In genomic region chr8:84656641-84657126, GRCm38 (mm10) we compare ENCODE assay signal across 8 mouse cellular contexts. TPM values are rescaled to one million over a fixed set of nuclear protein-coding genes. Genes with fewer than 3 reads are reported as not detected.
A peak's percentile ranks its signal among the peaks of the same experiment; 100 is the strongest.
DNase-seq lines count a peak whose midpoint lies in the region; ATAC-seq and TF ChIP-seq lines count a peak whose summit lies in the region.

No protein-coding gene starts in this region.

- H3K4me3 ChIP-seq in ES-Bruce4 (ENCODE audit: low read depth, low read length), result peak overlapping the region; percentile 90
- H3K4me3 ChIP-seq in forebrain, embryonic 16.5 days (replicated peaks; ENCODE audit: low read length), result peak overlapping the region; percentile 25
- peak overlapping the region; percentile 32 for H3K4me3 ChIP-seq in hindbrain, embryonic 13.5 days
- peak overlapping the region; percentile 57 for H3K4me3 ChIP-seq in liver, adult 2 months (ENCODE audit: insufficient read depth, low read depth, low read length)

- H3K36me3 ChIP-seq in ES-Bruce4 (ENCODE audit: control insufficient read depth, insufficient read depth, low read length, poor library complexity, severe bottlenecking), result peaks cover 25% of the 10 kb centered on the region
- no peaks in the 10 kb centered on the region for H3K36me3 ChIP-seq in forebrain, embryonic 16.5 days (ENCODE audit: control insufficient read depth, insufficient read depth)
- H3K36me3 ChIP-seq in hindbrain, embryonic 13.5 days, result no peaks in the 10 kb centered on the region
- H3K36me3 ChIP-seq in liver, adult 2 months (ENCODE audit: control insufficient read depth, insufficient read depth, low read length), result no peaks in the 10 kb centered on the region

- H3K9ac ChIP-seq in ES-Bruce4 (ENCODE audit: low read depth, poor library complexity, severe bottlenecking), result peak overlapping the region; percentile 98
- peak overlapping the region; percentile 49 for H3K9ac ChIP-seq in forebrain, embryonic 16.5 days (replicated peaks; ENCODE audit: low read depth, low read length)
- peak overlapping the region; percentile 49 for H3K9ac ChIP-seq in hindbrain, embryonic 13.5 days
- H3K9ac ChIP-seq in liver, adult 2 months (ENCODE audit: low read depth, low read length), result peak overlapping the region; percentile 62

- DNase-seq in brain, adult 2 months (ENCODE audit: low read depth, low spot score), result peak; percentile 60
- DNase-seq in liver, adult 2 months (ENCODE audit: extremely low read depth, low read depth, low spot score), result peak; percentile 88
- DNase-seq in monocyte, adult 2 months (ENCODE audit: low read depth in 1 of 2, low spot score in 2 of 2), result peak; percentile 38 to 51
- peak; percentile 74 for DNase-seq in testis, postnatal 14 days (ENCODE audit: low spot score)
- no peak for DNase-seq in right cerebral cortex, postnatal 4 days

- ATAC-seq in forebrain, embryonic 16.5 days, result no peak
- ATAC-seq in hindbrain, embryonic 13.5 days (ENCODE audit: low FRiP score), result no peak

- no peaks in the 10 kb centered on the region for H3K9me3 ChIP-seq in ES-Bruce4 (replicated peaks; ENCODE audit: control insufficient read depth, insufficient read depth, low read length, poor library complexity, severe bottlenecking)
- no peaks in the 10 kb centered on the region for H3K9me3 ChIP-seq in forebrain, embryonic 16.5 days (ENCODE audit: control insufficient read depth, low read length)
- H3K9me3 ChIP-seq in hindbrain, embryonic 13.5 days, result no peaks in the 10 kb centered on the region

- no peak for TF ChIP-seq CTCF in ES-Bruce4 (IDR thresholded peaks at IDR 0.05; ENCODE audit: low read depth, low read length)
- no peak for TF ChIP-seq CTCF in liver, adult 2 months (IDR thresholded peaks at IDR 0.05; ENCODE audit: low read depth, low read length)

- H3K4me1 ChIP-seq in ES-Bruce4 (ENCODE audit: control insufficient read depth, insufficient read depth, low read length), result no peaks in the 10 kb centered on the region
- H3K4me1 ChIP-seq in forebrain, embryonic 16.5 days (replicated peaks; ENCODE audit: control insufficient read depth, insufficient read depth, low read length), result peaks cover 41% of the 10 kb centered on the region
- peaks cover 51% of the 10 kb centered on the region for H3K4me1 ChIP-seq in hindbrain, embryonic 13.5 days (replicated peaks)
- H3K4me1 ChIP-seq in liver, adult 2 months (ENCODE audit: control insufficient read depth, insufficient read depth, low read length), result peaks cover 8% of the 10 kb centered on the region

- peak; percentile 86 for TF ChIP-seq EP300 in ES-Bruce4 (IDR thresholded peaks at IDR 0.05; ENCODE audit: insufficient read depth, low read depth, low read length)

- no peaks in the 10 kb centered on the region for H3K27me3 ChIP-seq in ES-Bruce4 (ENCODE audit: control insufficient read depth, insufficient read depth, low read length, poor library complexity, severe bottlenecking)
- H3K27me3 ChIP-seq in forebrain, embryonic 16.5 days (replicated peaks; ENCODE audit: control insufficient read depth, insufficient read depth, low read length), result no peaks in the 10 kb centered on the region
- peaks cover 3% of the 10 kb centered on the region; the same call in 1 of the 2 replicates for H3K27me3 ChIP-seq in hindbrain, embryonic 13.5 days
- H3K27me3 ChIP-seq in liver, adult 2 months (ENCODE audit: control insufficient read depth, insufficient read depth, low read length), result no peaks in the 10 kb centered on the region

- H3K27ac ChIP-seq in ES-Bruce4 (ENCODE audit: insufficient read depth, low read length), result peak overlapping the region; percentile 97
- H3K27ac ChIP-seq in forebrain, embryonic 16.5 days (ENCODE audit: low read length), result peak overlapping the region; percentile 71
- peak overlapping the region; percentile 88 for H3K27ac ChIP-seq in hindbrain, embryonic 13.5 days
- H3K27ac ChIP-seq in liver, adult 2 months (replicated peaks; ENCODE audit: insufficient read depth, low read depth, low read length), result peak overlapping the region; percentile 59

- no peaks in the 10 kb centered on the region for H3K79me2 ChIP-seq in liver, adult 2 months (ENCODE audit: control insufficient read depth, insufficient read depth, low read length)

- H3K4me2 ChIP-seq in forebrain, embryonic 16.5 days (ENCODE audit: low read length), result peak overlapping the region; percentile 47
- peak overlapping the region; percentile 52 for H3K4me2 ChIP-seq in hindbrain, embryonic 13.5 days

- no peak for TF ChIP-seq POLR2A in ES-Bruce4 (IDR thresholded peaks at IDR 0.05; ENCODE audit: insufficient read depth, low read length)
- TF ChIP-seq POLR2A in liver, adult 2 months (IDR thresholded peaks at IDR 0.05; ENCODE audit: extremely low read depth, insufficient read depth, low read length), result peak; percentile 54; the same call in 1 of the 2 replicates

- WGBS in forebrain, embryonic 16.5 days, result 5% methylated on average over 23 of the region's 23 CpGs
- WGBS in hindbrain, embryonic 13.5 days, result 1% methylated on average over 23 of the region's 23 CpGs
- WGBS in liver, adult 2 months, result 1% methylated on average over 23 of the region's 23 CpGs

RNA-seq across cellular contexts. Expression of gene Ier2, which starts 6.0 kb away (rescaled TPM):
- 42.8 and 44.8 TPM in 2 replicates for polyA plus RNA-seq in ES-Bruce4 (2011; ENCODE audit: insufficient read depth, insufficient read length, low read depth, missing spikeins)
- 22.5 and 25.5 TPM in 2 replicates for polyA plus RNA-seq in forebrain, embryonic 16.5 days (2015; fragmentation: Nextera tagmentation; extraction: Ambion mirVana)
- polyA plus RNA-seq in hindbrain, embryonic 13.5 days (2015; fragmentation: Nextera tagmentation; extraction: Ambion mirVana), result 26.1 and 32.2 TPM in 2 replicates
- 13.1 and 15.6 TPM in 2 replicates for total RNA-seq in liver, adult 2 months (2014; rRNA removed)
- 12.0 and 12.6 TPM in 2 replicates for polyA plus RNA-seq in liver, adult 2 months (2012; rRNA removed)

RNA-seq across cellular contexts. Expression of gene Trmt1, which starts 29.4 kb away (rescaled TPM):
- 77.6 and 79.8 TPM in 2 replicates for polyA plus RNA-seq in ES-Bruce4 (2011; ENCODE audit: insufficient read depth, insufficient read length, low read depth, missing spikeins)
- polyA plus RNA-seq in forebrain, embryonic 16.5 days (2015; fragmentation: Nextera tagmentation; extraction: Ambion mirVana), result 63.4 and 73.3 TPM in 2 replicates
- 51.9 and 60.3 TPM in 2 replicates for polyA plus RNA-seq in hindbrain, embryonic 13.5 days (2015; fragmentation: Nextera tagmentation; extraction: Ambion mirVana)
- total RNA-seq in liver, adult 2 months (2014; rRNA removed), result 20.7 and 27.3 TPM in 2 replicates
- 44.6 and 58.6 TPM in 2 replicates for polyA plus RNA-seq in liver, adult 2 months (2012; rRNA removed)

RNA-seq across cellular contexts. Expression of gene Nacc1, which starts 31.0 kb away (rescaled TPM):
- 89.7 and 97.9 TPM in 2 replicates for polyA plus RNA-seq in ES-Bruce4 (2011; ENCODE audit: insufficient read depth, insufficient read length, low read depth, missing spikeins)
- polyA plus RNA-seq in forebrain, embryonic 16.5 days (2015; fragmentation: Nextera tagmentation; extraction: Ambion mirVana), result 15.5 and 15.7 TPM in 2 replicates
- polyA plus RNA-seq in hindbrain, embryonic 13.5 days (2015; fragmentation: Nextera tagmentation; extraction: Ambion mirVana), result 13.7 and 14.4 TPM in 2 replicates
- 5.3 and 8.0 TPM in 2 replicates for total RNA-seq in liver, adult 2 months (2014; rRNA removed)
- polyA plus RNA-seq in liver, adult 2 months (2012; rRNA removed), result 31.0 and 32.6 TPM in 2 replicates

RNA-seq across cellular contexts. Expression of gene Lyl1, which starts 44.6 kb away (rescaled TPM):
- not detected in 2 replicates for polyA plus RNA-seq in ES-Bruce4 (2011; ENCODE audit: insufficient read depth, insufficient read length, low read depth, missing spikeins)
- 2.6 and 2.9 TPM in 2 replicates for polyA plus RNA-seq in forebrain, embryonic 16.5 days (2015; fragmentation: Nextera tagmentation; extraction: Ambion mirVana)
- 3.9 and 4.2 TPM in 2 replicates for polyA plus RNA-seq in hindbrain, embryonic 13.5 days (2015; fragmentation: Nextera tagmentation; extraction: Ambion mirVana)
- 0.18 and 0.47 TPM in 2 replicates for total RNA-seq in liver, adult 2 months (2014; rRNA removed)
- 0.71 and 1.3 TPM in 2 replicates for polyA plus RNA-seq in liver, adult 2 months (2012; rRNA removed)

Comparison
In these comparisons a context has a peak if more than half of its experiments do, and no peak if none do; other contexts are left out.
1. H3K4me3 ChIP-seq: peak in every context shown above with its lines; median percentile 90 in ES-Bruce4; 57 in liver, adult 2 months; 32 in hindbrain, embryonic 13.5 days; 25 in forebrain, embryonic 16.5 days.